Mouse (Mus musculus) heart, adult 2 months (tissue): Measurements from ENCODE around the gene Arrb1.

Experiments used
- CTCF ChIP-seq: fragments of 200-600 bp; IDR thresholded peaks from 2 replicates; pipeline ENCODE4 v1.8.1; 2022; ENCODE audit warnings: antibody characterized with exemption, mild to moderate bottlenecking, moderate library complexity
- POLR2A ChIP-seq: fragments of 200-500 bp; IDR thresholded peaks from 2 replicates; pipeline ENCODE4 v1.6.1; 2011; ENCODE audit warnings: mild to moderate bottlenecking, low read depth, low read length, control low read depth; ENCODE audit not compliant: insufficient read depth

DNA sequence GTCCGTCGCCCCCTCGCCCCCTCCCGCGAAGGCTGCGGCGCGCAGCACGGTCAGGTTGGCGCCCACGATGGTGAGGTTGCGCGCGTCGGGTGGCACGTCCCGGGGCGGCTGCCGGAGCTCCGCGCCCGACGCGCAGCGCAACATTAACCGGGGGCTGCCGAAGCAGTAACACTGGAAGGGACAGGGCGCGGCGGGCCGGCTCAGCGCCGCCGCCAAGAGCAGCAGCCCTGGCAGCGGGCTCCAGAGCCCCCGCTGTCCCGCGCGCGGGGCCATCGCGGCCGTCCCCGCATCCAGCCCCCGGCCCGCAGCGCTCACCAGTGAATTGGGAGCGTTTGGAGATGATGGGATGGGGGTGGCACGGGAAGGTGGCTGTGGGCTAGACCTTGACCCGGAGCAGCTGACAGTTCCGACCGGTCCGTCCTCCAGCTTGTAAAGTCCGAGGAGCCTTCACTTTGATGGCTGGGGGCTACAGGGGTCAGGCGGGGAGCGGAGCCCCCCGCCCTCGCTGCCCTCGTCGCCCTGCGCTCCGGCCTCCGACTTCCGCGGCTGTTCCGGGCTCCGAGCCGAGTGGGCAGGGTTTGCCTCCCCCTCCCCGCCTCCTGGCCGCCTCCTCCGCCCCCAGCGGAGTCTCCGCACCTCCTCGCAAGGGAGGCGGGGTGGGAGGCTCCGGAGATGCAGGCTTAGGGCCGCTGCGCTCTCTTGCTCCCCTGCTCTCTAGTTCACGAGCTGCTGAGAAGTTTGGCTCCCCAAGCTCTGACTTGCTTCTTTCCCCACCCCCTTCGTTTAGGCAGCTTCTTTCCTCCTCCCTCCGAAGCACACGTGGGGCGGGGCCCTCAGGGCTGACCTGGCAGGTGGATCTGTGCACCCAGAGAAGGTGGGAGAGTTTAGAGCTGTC lies 91.4 kb downstream of the Arrb1 start, which contains the start of gene Tpbgl:
- no peak for TF ChIP-seq POLR2A
- TF ChIP-seq CTCF = no peak
